Mouse (Mus musculus): ENCODE results near the gene Setdb2. TPM values are rescaled to one million over a fixed set of nuclear protein-coding genes. Genes with fewer than 3 reads are reported as not detected.

Gene Setdb2
- total RNA-seq (2023) = 50.1 TPM

GRCm38 (mm10) chr14:59440558-59441471 lies at the start of gene Setdb2, which contains the start of gene Cab39l:
TSS of gene Setdb2 (minus strand) at chr14:59440884.
TSS of gene Cab39l (plus strand) at chr14:59440972.

GRCm38 (mm10) chr14:59395281-59395680 lies 45.4 kb downstream of the Setdb2 start, which contains the start of gene Phf11c:
TSS of gene Phf11c (minus strand) at chr14:59395381.

GRCm38 (mm10) chr14:59365244-59365644 lies 75.4 kb downstream of the Setdb2 start, which contains the start of gene Phf11d:
TSS of gene Phf11d (minus strand) at chr14:59365470.

Other genes starting within 250 kb of the Setdb2 start
- gene Rcbtb1, start 239.7 kb downstream of the Setdb2 start, total RNA-seq (2023) = 66.7 TPM
- 3.2 TPM for gene Gm6904, start 180.7 kb downstream of the Setdb2 start, total RNA-seq (2023)
- 2.2 TPM for gene Phf11a, start 143.4 kb downstream of the Setdb2 start, total RNA-seq (2023)
- gene Phf11b, start 99.5 kb downstream of the Setdb2 start, total RNA-seq (2023) = 26.0 TPM
- 11.1 TPM for gene Phf11d, start 75.4 kb downstream of the Setdb2 start, total RNA-seq (2023)
- gene Phf11c, start 45.5 kb downstream of the Setdb2 start, total RNA-seq (2023) = 15.4 TPM
- 30.1 TPM for gene Cab39l, start 88 bp upstream of the Setdb2 start, total RNA-seq (2023)
- gene Cdadc1, start 157.1 kb upstream of the Setdb2 start, total RNA-seq (2023) = 34.7 TPM
- gene Shisa2, start 184.4 kb upstream of the Setdb2 start, total RNA-seq (2023) = not detected